ENCODE assay signal across 7 mouse cellular contexts in the genomic region with DNA sequence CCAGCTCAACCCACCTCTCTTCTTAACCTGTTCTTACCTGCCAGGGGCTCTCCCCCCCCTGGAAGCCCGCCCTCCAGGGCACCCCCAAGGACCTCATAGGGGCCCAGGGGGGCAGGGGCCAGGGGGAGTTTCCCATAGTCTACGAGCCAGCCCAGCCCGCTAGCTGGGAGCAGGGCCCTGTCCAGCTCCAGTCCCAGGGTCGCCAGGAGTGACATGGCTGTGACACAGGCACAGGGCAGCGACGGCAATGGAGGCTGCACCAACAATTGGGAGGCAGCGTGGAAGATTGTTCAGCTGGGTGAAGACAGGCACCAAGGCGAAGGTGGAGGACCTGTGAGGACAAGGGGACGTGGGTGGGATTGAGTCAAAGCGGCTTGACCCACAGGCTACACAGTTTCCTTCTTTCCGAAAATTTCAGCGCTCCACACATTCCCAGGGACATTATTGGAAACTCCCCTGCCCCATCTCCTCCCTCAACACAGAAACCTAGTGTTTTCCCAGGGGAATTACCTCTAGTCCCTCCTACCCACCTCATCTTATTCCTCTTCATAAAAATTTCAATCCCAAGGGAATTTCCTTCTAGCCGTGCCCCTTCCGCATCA. TPM values are rescaled to one million over a fixed set of nuclear protein-coding genes. Genes with fewer than 3 reads are reported as not detected.
DNase-seq lines count a peak whose midpoint lies in the region; ATAC-seq and TF ChIP-seq lines count a peak whose summit lies in the region.

No protein-coding gene starts in this region.

- H3K27me3 ChIP-seq in lung, embryonic 15.5 days: no peaks in the 10 kb centered on the region
- no peaks in the 10 kb centered on the region for H3K27me3 ChIP-seq in forebrain, postnatal 0 days (ENCODE audit: insufficient read depth, low read length)
- no peaks in the 10 kb centered on the region for H3K27me3 ChIP-seq in limb, embryonic 13.5 days

- no peak for DNase-seq in lung, postnatal 4 days
- DNase-seq in forebrain, postnatal 0 days: no peak
- no peak for DNase-seq in right cerebral cortex, postnatal 25 days

- ATAC-seq in lung, embryonic 15.5 days (ENCODE audit: borderline replicate concordance, extremely low read depth, low FRiP score, low TSS enrichment): no peak
- no peak for ATAC-seq in forebrain, postnatal 0 days
- ATAC-seq in limb, embryonic 13.5 days (ENCODE audit: low FRiP score, low read depth): no peak

- peak overlapping the region; percentile 79 for H3K4me3 ChIP-seq in lung, embryonic 15.5 days
- H3K4me3 ChIP-seq in cortical plate, adult 2 months (ENCODE audit: insufficient read depth, low read length): peak overlapping the region; percentile 74
- H3K4me3 ChIP-seq in forebrain, postnatal 0 days (ENCODE audit: low read depth, low read length): peak overlapping the region; percentile 89
- peak overlapping the region; percentile 76 for H3K4me3 ChIP-seq in limb, embryonic 13.5 days
- H3K4me3 ChIP-seq in olfactory bulb, adult 2 months (ENCODE audit: insufficient read depth, low read depth, low read length): peak overlapping the region; percentile 100

- H3K4me1 ChIP-seq in lung, embryonic 15.5 days: peaks cover 37% of the 10 kb centered on the region
- peaks cover 14% of the 10 kb centered on the region for H3K4me1 ChIP-seq in cortical plate, adult 2 months (ENCODE audit: control insufficient read depth, insufficient read depth, low read length)
- peaks cover 21% of the 10 kb centered on the region for H3K4me1 ChIP-seq in forebrain, postnatal 0 days (ENCODE audit: insufficient read depth)
- H3K4me1 ChIP-seq in limb, embryonic 13.5 days: peaks cover 39% of the 10 kb centered on the region
- peaks cover 13% of the 10 kb centered on the region for H3K4me1 ChIP-seq in olfactory bulb, adult 2 months (ENCODE audit: control insufficient read depth, insufficient read depth, low read length)

- peak overlapping the region; percentile 35; the same call in 1 of the 2 replicates for H3K9ac ChIP-seq in lung, embryonic 15.5 days
- H3K9ac ChIP-seq in forebrain, postnatal 0 days: no peak overlapping the region
- peak overlapping the region; percentile 20; the same call in 1 of the 2 replicates for H3K9ac ChIP-seq in limb, embryonic 13.5 days

- no peak for TF ChIP-seq POLR2A in cortical plate, adult 2 months (IDR thresholded peaks at IDR 0.05; ENCODE audit: extremely low read depth, insufficient read depth, low read length)
- no peak for TF ChIP-seq POLR2A in olfactory bulb, adult 2 months (IDR thresholded peaks at IDR 0.05; ENCODE audit: insufficient read depth, low read depth, low read length)

- no peak for TF ChIP-seq CTCF in cortical plate, adult 2 months (IDR thresholded peaks at IDR 0.05; ENCODE audit: extremely low read depth, insufficient read depth, low read length)
- no peak for TF ChIP-seq CTCF in forebrain, postnatal 0 days (IDR thresholded peaks at IDR 0.05; ENCODE audit: low read depth)
- no peak for TF ChIP-seq CTCF in olfactory bulb, adult 2 months (IDR thresholded peaks at IDR 0.05; ENCODE audit: insufficient read depth, low read depth, low read length)

- WGBS in lung, embryonic 15.5 days: 31% methylated on average over 14 of the region's 14 CpGs
- 22% methylated on average over 14 of the region's 14 CpGs for WGBS in forebrain, postnatal 0 days
- WGBS in limb, embryonic 13.5 days: 38% methylated on average over 14 of the region's 14 CpGs
- WGBS in olfactory bulb, adult 2 months: 27% methylated on average over 14 of the region's 14 CpGs

- H3K27ac ChIP-seq in lung, embryonic 15.5 days: peak overlapping the region; percentile 98
- peak overlapping the region; percentile 44; the same call in 1 of the 2 replicates for H3K27ac ChIP-seq in cortical plate, adult 2 months (ENCODE audit: insufficient read depth, low read length)
- peak overlapping the region; percentile 93 for H3K27ac ChIP-seq in forebrain, postnatal 0 days (ENCODE audit: low read depth, low read length)
- H3K27ac ChIP-seq in limb, embryonic 13.5 days: peak overlapping the region; percentile 73; the same call in 1 of the 2 replicates
- H3K27ac ChIP-seq in olfactory bulb, adult 2 months (ENCODE audit: insufficient read depth, low read depth, low read length): no peak overlapping the region; the same call in 1 of the 2 replicates

- H3K4me2 ChIP-seq in lung, embryonic 15.5 days: peak overlapping the region; percentile 60
- peak overlapping the region; percentile 41 for H3K4me2 ChIP-seq in forebrain, postnatal 0 days (ENCODE audit: low read depth)
- peak overlapping the region; percentile 82 for H3K4me2 ChIP-seq in limb, embryonic 13.5 days (replicated peaks)

- no peaks in the 10 kb centered on the region for H3K9me3 ChIP-seq in lung, embryonic 15.5 days
- H3K9me3 ChIP-seq in forebrain, postnatal 0 days (ENCODE audit: low read length): no peaks in the 10 kb centered on the region
- H3K9me3 ChIP-seq in limb, embryonic 13.5 days: no peaks in the 10 kb centered on the region

- peaks cover 21% of the 10 kb centered on the region for H3K36me3 ChIP-seq in lung, embryonic 15.5 days
- H3K36me3 ChIP-seq in forebrain, postnatal 0 days (ENCODE audit: insufficient read depth): 0 out of 2 replicates have a peak, but pooled peaks cover 4% of the 10 kb centered on the region
- H3K36me3 ChIP-seq in limb, embryonic 13.5 days: peaks cover 31% of the 10 kb centered on the region

RNA-seq across cellular contexts. Expression of a gene that starts 0.8 kb away (rescaled TPM):
- 95.6 and 97.7 TPM in 2 replicates for polyA plus RNA-seq in lung, embryonic 15.5 days (2015; fragmentation: Nextera tagmentation; extraction: Ambion mirVana)
- 28.8 and 29.6 TPM in 2 replicates for polyA plus RNA-seq in cortical plate, adult 2 months (2012; rRNA removed)
- total RNA-seq in forebrain, postnatal 0 days (2014; rRNA removed): 58.0 and 68.7 TPM in 2 replicates
- 50.5 and 57.0 TPM in 2 replicates for polyA plus RNA-seq in forebrain, postnatal 0 days (2015; fragmentation: Nextera tagmentation; extraction: Ambion mirVana)
- polyA plus RNA-seq in limb, embryonic 13.5 days (2015; fragmentation: Nextera tagmentation; extraction: Ambion mirVana): 97.3 and 102 TPM in 2 replicates
- polyA plus RNA-seq in olfactory bulb, adult 2 months (2012; ENCODE audit: insufficient read depth, insufficient read length, low replicate concordance, missing spikeins): not detected in 2 replicates

RNA-seq across cellular contexts. Expression of a gene that starts 1.1 kb away (rescaled TPM):
- 0.63 and 1.7 TPM in 2 replicates for polyA plus RNA-seq in lung, embryonic 15.5 days (2015; fragmentation: Nextera tagmentation; extraction: Ambion mirVana)
- polyA plus RNA-seq in cortical plate, adult 2 months (2012; rRNA removed): 1.9 and 2.3 TPM in 2 replicates
- 0.15 and 1.3 TPM in 2 replicates for total RNA-seq in forebrain, postnatal 0 days (2014; rRNA removed)
- polyA plus RNA-seq in forebrain, postnatal 0 days (2015; fragmentation: Nextera tagmentation; extraction: Ambion mirVana): 0.21 and 0.34 TPM in 2 replicates
- polyA plus RNA-seq in limb, embryonic 13.5 days (2015; fragmentation: Nextera tagmentation; extraction: Ambion mirVana): 1.4 and 2.5 TPM in 2 replicates
- not detected in 2 replicates for polyA plus RNA-seq in olfactory bulb, adult 2 months (2012; ENCODE audit: insufficient read depth, insufficient read length, low replicate concordance, missing spikeins)

RNA-seq across cellular contexts. Expression of a gene that starts 1.4 kb away (rescaled TPM):
- polyA plus RNA-seq in lung, embryonic 15.5 days (2015; fragmentation: Nextera tagmentation; extraction: Ambion mirVana): 4.9 and 5.0 TPM in 2 replicates
- 15.9 and 17.5 TPM in 2 replicates for polyA plus RNA-seq in cortical plate, adult 2 months (2012; rRNA removed)
- total RNA-seq in forebrain, postnatal 0 days (2014; rRNA removed): 10.1 and 15.9 TPM in 2 replicates
- 3.9 and 4.7 TPM in 2 replicates for polyA plus RNA-seq in forebrain, postnatal 0 days (2015; fragmentation: Nextera tagmentation; extraction: Ambion mirVana)
- polyA plus RNA-seq in limb, embryonic 13.5 days (2015; fragmentation: Nextera tagmentation; extraction: Ambion mirVana): 3.2 and 3.6 TPM in 2 replicates
- not detected in 2 replicates for polyA plus RNA-seq in olfactory bulb, adult 2 months (2012; ENCODE audit: insufficient read depth, insufficient read length, low replicate concordance, missing spikeins)

RNA-seq across cellular contexts. Expression of a gene that starts 33.7 kb away (rescaled TPM):
- polyA plus RNA-seq in lung, embryonic 15.5 days (2015; fragmentation: Nextera tagmentation; extraction: Ambion mirVana): 109 and 111 TPM in 2 replicates
- polyA plus RNA-seq in cortical plate, adult 2 months (2012; rRNA removed): 97.5 and 101 TPM in 2 replicates
- total RNA-seq in forebrain, postnatal 0 days (2014; rRNA removed): 89.9 and 109 TPM in 2 replicates
- polyA plus RNA-seq in forebrain, postnatal 0 days (2015; fragmentation: Nextera tagmentation; extraction: Ambion mirVana): 105 and 112 TPM in 2 replicates
- 112 and 122 TPM in 2 replicates for polyA plus RNA-seq in limb, embryonic 13.5 days (2015; fragmentation: Nextera tagmentation; extraction: Ambion mirVana)
- polyA plus RNA-seq in olfactory bulb, adult 2 months (2012; ENCODE audit: insufficient read depth, insufficient read length, low replicate concordance, missing spikeins): not detected in 2 replicates

RNA-seq across cellular contexts. Expression of a gene that starts 33.8 kb away (rescaled TPM):
- polyA plus RNA-seq in lung, embryonic 15.5 days (2015; fragmentation: Nextera tagmentation; extraction: Ambion mirVana): 71.3 and 74.4 TPM in 2 replicates
- polyA plus RNA-seq in cortical plate, adult 2 months (2012; rRNA removed): 95.0 and 99.8 TPM in 2 replicates
- 71.9 and 378 TPM in 2 replicates for total RNA-seq in forebrain, postnatal 0 days (2014; rRNA removed)
- polyA plus RNA-seq in forebrain, postnatal 0 days (2015; fragmentation: Nextera tagmentation; extraction: Ambion mirVana): 87.8 and 115 TPM in 2 replicates
- polyA plus RNA-seq in limb, embryonic 13.5 days (2015; fragmentation: Nextera tagmentation; extraction: Ambion mirVana): 86.0 and 90.5 TPM in 2 replicates
- polyA plus RNA-seq in olfactory bulb, adult 2 months (2012; ENCODE audit: insufficient read depth, insufficient read length, low replicate concordance, missing spikeins): not detected in 2 replicates

Comparison
In these comparisons a context has a peak if more than half of its experiments do, and no peak if none do; other contexts are left out.
1. RNA of a gene that starts 0.8 kb away (polyA plus RNA-seq): 95.6 to 97.7 TPM in lung, embryonic 15.5 days, 97.3 to 102 TPM in limb, embryonic 13.5 days, 50.5 to 57.0 TPM in forebrain, postnatal 0 days and 28.8 to 29.6 TPM in cortical plate, adult 2 months; not detected in olfactory bulb, adult 2 months; every median in the first group is over 10 times any median in the second.
2. Peak in every context shown above with its lines, with median percentiles within 50 percentile points of each other: H3K4me2 ChIP-seq and H3K4me3 ChIP-seq.